Mouse (Mus musculus) thymus, postnatal 10 days (tissue): ENCODE data around the gene Fam78b.

Experiments used
- DNase-seq, 2 experiments: peaks; one replicate each; pipeline ENCODE4 v3.0.0; 2021; ENCODE audit warnings: low spot score in 2 of 2

The Fam78b gene

DNA sequence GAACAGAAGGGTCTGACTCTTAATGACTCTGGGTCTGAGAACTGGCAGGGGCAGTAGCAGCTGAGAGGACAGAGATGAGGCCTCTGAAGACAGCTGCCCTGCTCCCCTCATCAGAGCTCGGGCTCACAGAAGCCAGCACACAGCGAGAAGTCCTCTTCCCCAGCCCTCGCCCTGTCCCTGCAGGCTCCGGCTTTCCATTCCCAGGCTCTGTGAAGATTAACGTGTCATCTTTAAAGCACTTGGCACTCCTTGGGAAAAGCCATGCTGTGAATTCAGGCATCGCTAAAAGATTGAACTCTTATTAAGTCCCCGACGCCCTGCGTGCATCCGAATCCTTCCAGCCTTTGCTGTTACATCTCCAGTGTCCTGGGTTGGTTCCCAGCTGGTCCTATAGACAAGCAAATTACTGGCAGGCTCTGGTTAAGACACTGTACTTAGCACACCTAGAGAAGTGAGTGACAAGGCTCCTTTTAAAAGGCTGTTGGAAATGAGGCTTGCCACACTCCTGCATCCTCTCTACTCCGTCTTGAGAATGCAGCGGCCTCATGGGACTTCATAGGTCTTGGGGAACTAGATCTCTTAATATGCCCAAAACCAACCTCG lies 30.9 kb downstream of the Fam78b start:
- DNase-seq = no peak

- DNase-seq = no peak
Measured at GRCm38 (mm10) chr1:167034435-167034834, 33.2 kb downstream of the Fam78b start.

- no peak for DNase-seq
Measured at GRCm38 (mm10) chr1:167042558-167042957, 41.3 kb downstream of the Fam78b start.

GRCm38 (mm10) chr1:167046169-167046927 lies 45.1 kb downstream of the Fam78b start:
- no peak for DNase-seq

- no peak for DNase-seq
Measured at GRCm38 (mm10) chr1:167050859-167051258, 49.6 kb downstream of the Fam78b start.

- DNase-seq = no peak
Measured at GRCm38 (mm10) chr1:167054029-167054428, 52.8 kb downstream of the Fam78b start.

DNA sequence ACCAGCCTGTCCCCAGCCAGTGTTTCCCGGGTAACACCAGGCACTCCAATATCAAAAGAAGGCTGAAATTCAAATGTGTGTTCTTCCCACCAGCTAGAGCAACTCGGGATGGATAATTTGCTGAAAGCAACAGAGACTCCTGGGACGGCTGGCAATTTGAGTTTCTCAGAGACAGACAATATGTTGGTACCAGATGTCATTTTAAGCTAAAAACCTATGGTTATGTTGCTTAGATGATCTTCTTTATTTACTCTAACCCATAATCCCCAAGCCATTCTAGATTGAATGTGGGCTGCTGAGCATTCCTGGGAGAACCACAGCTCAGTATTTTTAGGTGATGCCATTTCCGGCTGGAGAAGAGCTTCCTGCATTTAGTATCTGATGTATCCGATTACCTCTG lies 56.3 kb downstream of the Fam78b start:
- DNase-seq = no peak

DNA sequence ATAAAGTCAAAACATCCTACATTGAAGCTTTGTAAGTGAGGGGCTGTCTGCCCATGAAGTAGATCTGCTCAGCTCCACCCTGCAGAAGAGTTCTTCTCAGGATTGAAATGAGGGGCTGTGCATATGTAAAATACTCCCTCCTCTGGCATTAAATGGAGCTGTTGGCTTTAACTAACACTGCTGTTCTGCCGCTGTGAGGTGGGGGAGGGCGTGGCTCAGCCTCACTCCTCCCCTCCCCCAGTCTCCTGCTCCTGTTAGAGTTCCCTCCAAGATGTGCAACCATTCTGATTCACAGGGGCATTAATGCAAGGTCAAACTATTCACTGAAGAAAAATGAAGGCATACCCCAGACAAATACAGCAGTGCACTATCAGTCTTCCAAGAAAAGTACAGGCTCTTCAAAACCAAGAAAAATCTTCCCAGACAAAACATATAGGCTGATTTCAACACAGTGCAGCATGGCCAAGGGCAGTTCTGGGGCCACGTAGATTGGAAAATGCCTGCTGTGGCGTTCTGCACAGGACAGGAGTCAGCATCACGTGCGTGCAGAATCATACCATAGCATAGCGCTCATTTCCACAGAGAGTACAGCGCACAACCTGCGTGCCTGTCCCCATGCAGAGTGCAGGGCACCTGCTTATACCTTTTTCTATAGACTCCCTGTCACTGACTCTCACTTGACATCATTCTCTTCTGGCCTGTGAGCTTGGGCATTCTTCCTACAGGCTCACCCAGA lies 58.5 kb downstream of the Fam78b start:
- DNase-seq = no peak

DNA sequence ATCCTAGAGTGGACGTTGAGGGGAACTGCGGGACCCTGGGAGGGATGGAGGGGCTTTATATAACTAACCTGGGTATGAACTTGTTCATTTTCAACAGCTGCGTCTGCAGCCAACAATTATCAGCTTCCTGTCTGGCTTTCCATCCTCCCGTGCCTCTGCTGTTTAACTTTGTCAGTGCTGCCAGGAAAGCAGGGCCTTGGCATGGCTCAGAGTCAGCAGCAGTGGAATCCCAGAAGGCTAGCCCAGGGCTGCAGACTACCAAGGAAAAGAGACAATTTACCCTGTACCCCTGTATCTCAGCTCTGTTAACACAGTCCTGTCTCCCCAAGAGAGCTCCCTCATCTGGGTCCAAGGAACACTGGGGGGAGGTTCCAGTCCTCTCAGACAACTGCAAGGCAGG lies 62.8 kb downstream of the Fam78b start:
- DNase-seq = no peak

DNA sequence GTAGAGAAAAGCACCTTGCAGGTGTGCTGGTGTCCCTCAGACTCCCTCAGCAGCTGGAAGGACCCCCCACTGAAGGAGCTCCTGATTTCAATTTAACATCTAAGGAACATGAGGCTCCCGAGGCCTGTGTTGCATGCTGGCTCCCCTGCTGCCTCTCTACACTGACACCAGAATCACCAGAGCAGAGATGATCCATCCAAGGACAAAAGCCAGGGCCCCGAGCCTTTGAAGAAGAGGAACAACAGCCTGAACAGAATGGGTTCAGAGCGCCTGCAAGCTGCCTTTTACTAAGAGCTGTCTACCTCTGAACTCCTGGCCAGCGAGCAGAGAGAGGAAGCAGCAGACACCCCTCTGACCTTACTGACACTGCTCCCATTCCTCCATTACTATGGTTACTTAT lies 64.3 kb downstream of the Fam78b start:
- no peak for DNase-seq

DNA sequence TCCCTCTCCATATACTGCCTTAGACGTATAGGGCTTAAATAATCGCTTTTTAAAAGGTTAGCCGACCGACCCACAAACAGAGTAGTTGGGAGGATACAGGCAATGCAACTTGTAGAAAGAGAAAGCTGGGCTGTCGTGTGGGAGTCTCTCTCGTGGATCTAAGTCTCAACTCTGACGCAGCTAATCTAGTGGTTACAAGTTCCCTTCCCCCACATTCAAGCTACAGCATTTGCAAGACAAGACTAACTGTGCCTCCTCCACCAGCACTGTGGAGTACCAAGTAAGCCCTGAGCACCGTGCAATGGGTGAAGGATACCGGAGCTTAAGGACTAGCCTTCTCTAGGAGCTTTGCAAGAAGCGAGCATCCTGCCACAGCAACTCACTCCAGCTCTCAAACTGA lies 64.8 kb downstream of the Fam78b start:
- no peak for DNase-seq

- no peak for DNase-seq
Measured at GRCm38 (mm10) chr1:167066933-167067341, 65.7 kb downstream of the Fam78b start.

GRCm38 (mm10) chr1:167069741-167070140 lies 68.5 kb downstream of the Fam78b start:
- no peak for DNase-seq

DNA sequence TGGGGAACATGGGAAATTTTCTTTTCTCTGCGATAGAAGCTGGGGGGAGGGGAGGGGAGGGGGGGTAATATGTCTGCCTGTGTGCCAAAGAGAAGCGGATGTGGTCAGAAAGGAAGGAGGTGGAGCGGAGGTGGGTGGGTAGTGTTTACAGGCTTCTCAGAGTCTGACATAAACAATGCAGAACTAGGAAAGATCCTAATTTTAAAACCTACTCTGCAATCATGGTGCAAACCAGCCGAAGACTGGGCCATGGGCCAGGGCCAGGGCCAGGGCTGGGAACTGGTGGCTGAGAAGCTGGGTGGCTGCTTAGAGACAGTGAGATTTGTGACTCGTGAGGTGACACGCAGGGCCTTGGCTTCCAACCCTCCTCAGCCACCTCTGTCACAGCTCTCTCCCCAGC lies 69.1 kb downstream of the Fam78b start:
- DNase-seq = peak; percentile 16 to 26

- no peak for DNase-seq
Measured at GRCm38 (mm10) chr1:167075726-167076125, 74.5 kb downstream of the Fam78b start.

DNA sequence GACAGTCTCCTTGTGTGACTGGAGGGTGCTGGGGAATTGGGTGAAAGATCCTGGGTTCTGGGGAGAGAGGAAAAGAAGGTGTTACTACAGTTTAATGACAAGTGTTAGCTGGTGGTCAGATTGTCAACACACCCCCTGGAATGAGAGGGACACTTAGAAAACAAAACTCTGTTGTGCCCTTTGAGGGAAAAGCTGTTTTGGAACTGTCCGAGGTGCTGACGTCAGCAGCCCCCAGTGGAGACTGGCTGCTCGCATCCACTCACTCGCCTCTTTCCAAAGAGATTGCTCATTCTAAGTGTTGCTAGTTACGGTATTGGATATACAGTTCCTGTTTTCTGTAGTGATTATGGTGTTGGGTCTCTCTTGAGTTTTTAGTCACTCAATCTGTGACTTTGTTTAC lies 78.3 kb downstream of the Fam78b start:
- DNase-seq = no peak

- DNase-seq = no peak
Measured at GRCm38 (mm10) chr1:167081946-167082345, 80.7 kb downstream of the Fam78b start.

- DNase-seq = no peak
Measured at GRCm38 (mm10) chr1:167082506-167083100, 81.4 kb downstream of the Fam78b start.

DNA sequence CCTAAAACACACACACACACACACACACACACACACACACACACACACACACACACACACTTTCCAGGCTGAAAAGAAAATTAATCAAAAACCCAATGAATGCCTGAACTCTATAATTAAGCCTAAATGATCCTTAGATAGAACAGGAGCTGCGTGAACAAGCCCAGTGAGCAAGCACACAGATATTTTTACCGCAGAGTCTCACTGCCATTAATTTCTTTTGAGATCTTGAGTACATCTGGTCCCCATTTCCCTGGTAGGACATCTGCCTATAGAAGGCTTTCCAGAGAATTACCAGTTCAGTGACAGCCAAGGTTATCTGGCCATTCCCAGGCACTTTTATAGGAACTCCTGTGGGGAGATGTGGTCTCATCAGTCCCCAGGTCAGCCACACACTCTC lies 82.0 kb downstream of the Fam78b start:
- no peak for DNase-seq

DNA sequence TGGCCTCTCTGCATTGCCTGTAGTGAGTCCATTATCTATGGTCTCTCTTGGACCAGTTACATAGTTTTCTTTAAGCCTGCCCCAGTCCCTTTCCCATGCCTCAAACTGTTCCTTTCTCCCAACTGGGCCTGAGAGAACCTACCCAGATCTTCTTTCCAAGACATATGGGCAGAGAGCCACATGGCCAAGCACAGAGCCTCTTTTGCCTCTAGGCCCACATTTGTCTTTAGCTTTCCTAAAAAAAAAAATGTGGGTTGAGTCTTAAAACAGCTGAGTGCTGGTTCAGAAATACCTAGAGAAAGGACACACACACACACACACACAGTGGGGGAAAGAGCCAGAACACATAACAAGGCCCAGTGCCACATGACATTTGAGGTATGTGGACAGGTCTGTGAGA lies 83.1 kb downstream of the Fam78b start:
- no peak for DNase-seq

GRCm38 (mm10) chr1:167085461-167085860 lies 84.2 kb downstream of the Fam78b start:
- DNase-seq = no peak

- no peak for DNase-seq
Measured at GRCm38 (mm10) chr1:167090466-167090865, 89.2 kb downstream of the Fam78b start.

DNA sequence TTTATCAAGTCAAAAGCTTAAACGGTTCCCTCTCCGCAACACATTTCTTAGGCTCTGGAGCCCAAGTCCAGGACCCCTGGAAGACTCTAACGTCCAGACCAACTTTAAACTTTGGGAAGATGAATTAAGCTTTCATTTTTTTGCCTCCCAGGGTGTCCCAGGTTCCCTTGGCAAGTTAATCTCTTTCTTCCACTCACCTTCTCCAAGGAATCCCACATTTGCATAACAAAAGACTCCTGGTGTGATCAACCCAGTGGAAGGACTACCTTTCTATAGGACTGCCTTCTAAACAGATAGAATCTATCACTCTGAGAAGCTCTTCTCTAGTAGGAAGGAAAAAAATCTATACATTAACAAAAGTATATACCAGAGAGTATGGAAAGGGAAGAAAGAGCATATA lies 92.3 kb downstream of the Fam78b start:
- no peak for DNase-seq
